Mouse (Mus musculus) fibroblast of lung, adult 2 months (primary cell): Measurements from ENCODE around the gene Crb2.

Source experiments
- DNase-seq: peaks from one replicate; pipeline ENCODE4 v3.0.0-alpha.2; 2011; ENCODE audit warnings: low read depth

Gene Crb2

GRCm38 (mm10) chr2:37776016-37776415, at the start of gene Crb2:
TSS of gene Crb2 (plus strand) at chr2:37776249.
- DNase-seq: no peak

GRCm38 (mm10) chr2:37731241-37731801, 44.7 kb upstream of the Crb2 start:
- no peak for DNase-seq

DNA sequence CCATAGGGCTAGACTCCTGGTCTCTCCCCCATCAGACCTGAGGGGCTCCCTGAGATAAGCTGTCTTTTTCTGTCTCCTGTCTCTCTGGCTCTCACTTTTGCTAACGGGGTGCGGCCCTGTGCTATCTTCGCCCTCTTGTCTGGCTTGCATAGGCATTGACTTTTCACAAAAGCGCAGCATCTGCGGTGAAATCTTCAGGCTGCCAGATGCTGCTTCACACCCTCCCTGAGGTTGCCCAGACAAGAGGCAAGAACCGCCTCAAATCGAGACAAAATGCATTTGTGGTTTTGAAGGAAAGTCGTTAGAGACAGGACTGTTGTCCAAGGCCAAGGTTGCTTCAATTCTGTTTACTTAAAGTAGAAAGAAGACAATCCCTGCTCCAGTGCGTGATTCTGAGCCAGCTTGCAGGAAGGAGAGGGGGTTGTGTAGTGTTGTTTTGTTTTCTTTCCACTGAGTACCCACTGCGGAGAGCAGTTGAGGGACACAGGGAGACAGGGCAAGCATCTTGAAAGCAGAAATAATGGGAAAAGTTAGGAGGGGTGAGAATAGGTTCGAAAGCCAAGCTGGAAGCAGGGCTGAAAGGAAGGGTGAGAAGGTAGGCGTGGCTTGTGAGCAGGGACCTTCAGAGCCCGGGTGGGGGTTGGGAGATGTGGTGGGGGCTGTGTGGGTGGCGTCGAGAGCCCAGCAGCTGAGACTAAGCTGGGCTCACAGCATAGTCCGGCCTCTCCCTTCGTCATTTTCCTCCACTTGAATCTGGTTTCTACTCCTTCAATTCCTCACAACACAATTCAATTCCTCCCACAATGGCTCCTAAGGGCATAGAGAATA, 40.9 kb upstream of the Crb2 start:
- DNase-seq: no peak

GRCm38 (mm10) chr2:37735807-37736188, 40.3 kb upstream of the Crb2 start:
- DNase-seq: no peak

DNA sequence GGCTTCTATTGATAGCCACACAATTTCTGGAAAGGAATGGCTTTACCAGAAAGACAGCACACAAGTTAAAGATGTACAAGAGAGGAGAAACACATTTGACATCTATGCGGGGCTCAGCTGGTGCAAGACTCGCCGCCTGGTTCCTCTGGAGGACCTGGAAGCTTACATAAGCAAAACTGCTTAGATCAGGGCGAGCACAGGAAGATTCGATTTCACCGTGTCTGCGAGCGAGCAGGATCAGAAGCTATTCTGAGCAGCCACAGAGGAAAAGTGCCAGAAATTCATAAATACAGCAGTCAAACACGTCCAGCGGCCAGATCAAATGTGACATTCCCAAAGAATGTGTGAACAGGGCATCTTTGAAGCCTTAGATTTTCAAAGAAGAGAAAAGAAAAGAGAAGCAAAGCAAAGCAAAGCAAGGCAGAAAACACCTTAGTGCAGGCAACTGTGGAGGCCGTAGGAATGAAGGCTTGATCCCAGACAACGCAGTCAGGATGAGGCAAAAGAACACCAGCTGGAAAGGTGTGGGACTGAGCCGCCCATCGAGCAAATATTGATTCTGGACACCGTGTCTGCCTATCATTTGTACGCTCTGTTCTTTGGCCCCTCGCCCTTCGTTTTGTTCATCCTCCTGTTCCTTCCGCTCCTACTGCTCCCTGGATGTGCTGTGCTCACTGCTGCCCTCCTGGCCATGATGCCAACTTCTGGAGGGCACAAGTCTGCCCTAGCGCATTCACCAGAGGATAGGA, 34.1 kb upstream of the Crb2 start:
- no peak for DNase-seq

DNA sequence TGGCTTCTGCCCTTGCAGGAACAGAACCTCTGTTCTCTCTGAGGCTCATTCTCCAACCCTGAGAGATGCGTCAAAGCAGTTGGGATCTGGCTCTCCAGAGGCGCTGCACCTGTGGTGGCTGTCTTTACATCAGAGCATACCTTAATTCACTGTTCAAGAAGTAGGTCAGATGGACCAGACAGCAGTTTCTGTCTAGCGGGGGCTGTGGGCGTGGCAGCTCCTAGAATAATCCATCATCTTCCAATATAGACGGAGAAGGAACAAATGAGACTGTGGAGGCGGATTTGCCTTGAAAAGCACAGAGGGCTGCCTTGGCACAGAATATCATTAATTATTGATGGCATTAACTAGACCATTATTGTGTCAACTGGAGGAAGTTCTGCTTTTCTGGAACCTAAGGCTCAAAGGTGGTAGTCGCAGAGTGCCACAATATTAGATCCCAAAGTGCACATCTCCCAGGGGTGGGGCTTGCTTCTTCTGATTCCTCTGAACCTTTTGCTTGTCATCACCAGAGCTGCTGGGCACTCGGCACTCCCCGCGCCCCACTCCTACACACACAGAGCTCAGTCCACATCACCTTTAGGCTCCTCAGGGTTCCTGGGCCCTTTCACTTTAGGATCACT, 31.2 kb upstream of the Crb2 start:
- no peak for DNase-seq

- DNase-seq: no peak
These were observed 29.6 kb upstream of the Crb2 start for GRCm38 (mm10) chr2:37746293-37747049.

GRCm38 (mm10) chr2:37747909-37748308, 28.1 kb upstream of the Crb2 start:
- no peak for DNase-seq

DNA sequence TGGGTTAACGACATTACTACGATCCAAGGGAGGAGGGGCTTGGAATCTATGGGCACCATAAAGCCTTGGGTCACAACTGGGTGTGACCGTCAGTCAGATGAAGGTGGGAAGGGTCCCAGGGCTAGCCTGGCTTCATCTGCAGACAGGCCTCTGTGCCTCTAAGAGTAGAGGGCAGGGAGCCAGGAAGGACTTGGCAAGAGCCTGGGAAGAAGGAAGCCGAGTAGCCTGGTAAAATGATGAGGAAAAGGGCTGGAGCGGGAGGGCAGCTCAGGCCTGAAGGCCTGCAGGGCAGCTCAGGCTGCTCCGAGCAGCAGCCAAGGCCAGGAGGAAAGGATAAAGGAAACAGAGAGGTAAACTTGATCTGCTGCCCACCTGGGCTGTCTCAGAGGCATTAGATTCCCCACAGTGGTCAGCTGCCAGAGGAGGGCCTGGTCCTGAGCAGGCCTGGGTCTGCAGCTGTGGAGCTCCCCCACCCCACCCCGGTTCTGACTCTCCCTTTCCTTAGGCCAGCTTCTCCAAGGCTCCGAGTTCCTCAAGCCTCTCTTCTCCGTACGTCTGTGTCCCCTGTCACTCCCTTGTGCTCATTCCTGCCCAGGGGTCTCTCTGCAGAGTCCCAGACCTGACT, 27.5 kb upstream of the Crb2 start:
- no peak for DNase-seq

- peak; percentile 67 for DNase-seq
These were observed 26.7 kb upstream of the Crb2 start for GRCm38 (mm10) chr2:37749323-37749722.

DNA sequence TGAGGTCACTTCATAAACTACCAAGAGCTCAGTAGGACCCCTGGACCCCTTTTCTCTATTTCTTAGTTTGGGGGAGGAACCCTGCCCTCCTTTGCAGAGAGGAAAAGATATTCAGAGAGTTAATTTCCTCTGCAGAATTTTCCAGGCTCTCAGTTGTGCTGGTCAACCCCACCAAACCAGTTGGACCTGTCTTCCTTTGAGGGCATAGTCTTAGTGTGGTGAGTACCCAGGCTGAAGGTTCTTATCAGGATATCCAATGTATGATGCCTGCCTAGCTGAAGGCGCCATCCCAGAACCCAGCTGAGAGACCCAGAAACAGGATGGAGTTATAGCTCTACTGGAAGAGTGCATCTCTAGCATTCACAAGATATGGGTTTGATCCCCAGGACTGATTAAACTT, 24.9 kb upstream of the Crb2 start:
- DNase-seq: no peak

DNA sequence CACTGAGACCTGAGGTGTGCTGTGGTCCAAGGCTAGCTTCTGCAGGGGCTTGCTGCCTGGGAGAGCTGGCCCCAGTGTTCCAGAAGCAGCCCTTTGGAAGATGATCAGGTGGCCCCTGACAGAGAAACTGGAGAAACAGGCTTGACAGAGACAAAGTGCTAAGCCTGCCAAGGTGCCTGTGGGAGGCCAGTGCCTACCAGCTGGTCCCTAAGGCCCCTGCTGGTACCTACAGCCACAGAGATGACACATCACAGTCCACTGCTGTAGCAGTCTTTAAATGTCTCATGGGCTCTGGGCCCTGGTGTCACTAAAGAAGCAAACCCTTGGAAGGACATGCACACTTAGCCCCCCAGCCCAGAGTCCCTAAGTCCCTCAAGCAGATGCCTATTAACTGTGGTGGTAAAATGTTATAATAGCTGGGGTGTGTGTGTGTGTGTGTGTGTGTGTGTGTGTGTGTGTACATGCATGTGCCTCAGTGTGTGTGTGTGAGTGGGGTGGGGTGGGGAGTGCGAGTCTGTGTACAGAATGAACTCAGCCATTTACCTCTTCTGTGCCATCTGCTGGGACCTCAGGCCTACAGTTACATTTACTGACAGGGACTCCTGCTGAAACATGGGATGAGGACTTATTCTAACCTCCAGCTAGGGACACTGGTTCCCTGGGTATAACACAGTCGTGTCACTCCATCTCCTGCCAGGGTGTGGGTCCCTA, 19.7 kb upstream of the Crb2 start:
- DNase-seq: no peak

- no peak for DNase-seq
These were observed 19.0 kb upstream of the Crb2 start for GRCm38 (mm10) chr2:37757016-37757415.

- DNase-seq: no peak
These were observed 18.3 kb upstream of the Crb2 start for GRCm38 (mm10) chr2:37757784-37758183.

DNA sequence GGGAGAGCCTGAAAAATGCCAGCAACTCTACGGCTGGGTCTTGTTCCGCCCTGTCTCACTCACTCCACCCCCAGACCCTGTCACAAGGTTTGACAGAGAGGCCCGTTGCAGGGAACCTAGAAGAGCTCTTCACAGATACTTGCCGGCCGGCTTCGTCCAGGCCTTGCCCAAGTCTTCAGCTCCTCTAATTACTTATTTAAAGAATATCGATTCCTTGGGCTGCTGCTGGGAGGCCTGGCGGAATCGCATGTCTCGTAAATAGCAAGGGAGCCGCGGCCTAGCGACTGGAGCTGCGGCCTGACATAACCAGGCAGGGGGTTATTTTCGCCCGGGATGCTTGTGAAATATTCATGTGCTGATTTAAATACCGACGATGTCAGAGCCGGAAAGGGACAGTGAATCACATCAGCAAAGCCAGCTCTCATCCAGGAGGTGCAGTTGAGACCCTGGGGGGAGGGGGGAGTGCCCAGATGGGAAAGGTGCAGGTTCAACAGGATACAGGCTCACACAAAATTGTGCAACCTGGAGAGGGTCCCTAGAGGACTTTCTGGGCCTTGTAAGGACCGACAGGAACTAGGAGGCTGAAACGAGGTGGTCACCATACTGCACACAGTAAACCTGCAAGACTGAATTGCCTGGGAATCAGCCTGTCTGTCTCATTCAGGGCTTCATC, 17.6 kb upstream of the Crb2 start:
- DNase-seq: no peak

GRCm38 (mm10) chr2:37760633-37761032, 15.4 kb upstream of the Crb2 start:
- DNase-seq: no peak

DNA sequence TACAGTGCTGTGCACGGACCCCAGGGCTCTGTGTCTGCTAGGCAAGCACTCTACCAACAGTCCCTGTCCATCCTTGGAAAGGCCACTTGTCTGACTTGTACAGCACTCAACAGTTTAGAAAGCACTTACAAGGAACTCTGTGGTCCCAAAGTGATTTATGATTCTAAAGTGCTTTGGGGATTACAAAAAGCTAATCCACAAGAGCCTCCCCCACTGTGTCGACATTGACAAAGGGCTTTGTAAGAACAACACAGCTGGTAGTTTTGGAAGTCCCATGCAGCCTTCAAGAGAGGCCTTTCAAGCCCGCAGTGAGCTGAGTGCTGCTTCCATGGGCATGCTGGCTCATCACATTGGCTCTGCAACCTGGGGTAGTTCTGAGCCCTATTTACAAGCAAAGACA, 12.4 kb upstream of the Crb2 start:
- no peak for DNase-seq

DNA sequence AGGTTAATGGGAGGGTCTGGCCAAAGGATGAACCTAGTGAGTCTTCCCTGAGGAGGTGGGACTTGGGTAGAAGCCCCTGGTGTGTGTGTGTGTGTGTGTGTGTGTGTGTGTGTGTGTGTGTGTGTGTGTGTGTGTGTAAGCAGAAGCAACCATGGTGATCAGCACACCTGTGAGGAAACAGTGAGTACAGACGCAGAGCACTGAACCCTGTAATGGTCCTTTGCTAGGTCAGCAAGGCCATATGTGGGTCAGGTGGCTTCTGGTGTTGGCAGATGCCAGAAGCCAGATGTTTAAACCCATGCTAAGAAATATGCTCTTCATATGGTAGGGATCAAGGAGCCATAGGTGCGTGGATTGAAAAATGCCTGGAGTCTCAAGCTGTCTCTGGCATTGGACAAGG, 11.5 kb upstream of the Crb2 start:
- no peak for DNase-seq

DNA sequence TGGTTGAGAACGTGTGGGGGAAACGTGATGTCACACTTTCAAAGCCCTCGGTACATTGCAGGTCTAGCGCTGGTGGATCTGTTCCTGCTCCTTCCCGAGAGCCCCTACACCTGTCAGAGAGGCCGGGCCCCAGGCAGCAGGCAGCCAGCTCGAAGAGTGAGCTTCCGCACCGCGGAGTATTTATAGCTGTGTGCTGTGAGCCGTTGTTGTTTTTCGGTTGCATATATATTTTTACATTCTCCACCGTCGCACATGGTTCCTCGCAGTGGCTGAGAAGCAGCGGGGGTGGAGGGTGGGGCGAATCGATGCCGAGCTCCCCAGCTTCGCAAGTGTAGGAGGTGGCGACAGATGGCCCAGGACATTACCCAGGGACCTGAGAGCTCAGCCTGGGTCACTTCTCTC, 11.0 kb upstream of the Crb2 start:
- DNase-seq: no peak

DNA sequence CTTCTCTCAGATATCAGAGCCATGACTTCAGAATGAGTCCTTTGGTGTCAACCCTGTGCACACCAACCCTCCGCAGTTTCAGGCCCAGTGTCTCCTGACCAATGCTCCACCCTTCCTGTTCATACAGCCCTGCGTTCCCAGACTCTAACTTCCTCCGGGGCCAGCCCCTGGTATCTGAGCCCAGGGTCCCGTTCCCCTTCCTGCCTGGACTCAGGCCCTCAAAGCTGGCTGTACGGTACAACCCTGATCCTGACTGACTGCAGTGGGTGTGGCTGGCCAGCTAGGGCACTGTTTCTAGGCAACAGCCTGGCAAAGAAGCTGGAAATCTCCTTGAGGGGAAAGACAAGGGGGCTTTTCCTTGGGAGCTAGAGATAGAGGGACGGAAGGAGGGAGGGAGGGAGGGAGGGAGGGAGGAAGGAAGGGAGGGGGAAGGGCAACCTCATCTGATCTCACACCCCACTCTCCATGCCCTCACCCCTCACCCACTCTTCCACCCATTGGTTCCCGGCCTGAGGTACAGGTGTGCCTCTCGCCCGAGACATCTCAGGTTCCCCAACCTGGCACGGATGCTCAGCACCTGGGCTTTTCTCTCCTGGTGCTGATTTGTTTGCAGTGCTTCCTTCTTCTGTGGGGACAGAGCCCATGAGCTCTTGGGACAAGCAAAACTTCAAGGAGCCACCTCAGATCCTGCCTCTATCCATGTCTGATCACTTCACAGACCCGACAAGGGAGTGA, 9.9 kb upstream of the Crb2 start:
- DNase-seq: no peak
